Mouse (Mus musculus) limb, embryonic 14.5 days (tissue): ENCODE data around the gene Gramd4. TPM values are rescaled to one million over a fixed set of nuclear protein-coding genes. Genes with fewer than 3 reads are reported as not detected.

Experiments
- ATAC-seq: fragments of 200-750 bp; cut with Nextera tagmentation; 2 replicates; pipeline ENCODE4 v1.8.0; 2017; ENCODE audit warnings: low read depth, moderate number of reproducible peaks, moderate TSS enrichment; ENCODE audit not compliant: low FRiP score
- DNase-seq: peaks from one replicate; pipeline ENCODE4 v3.0.0-alpha.2; 2015; ENCODE audit warnings: low spot score
- H3K27ac ChIP-seq: fragments of 300-500 bp; sonication (generic); replicated peaks from 2 replicates; pipeline ENCODE4 v1.5.1; 2014; ENCODE audit warnings: low read depth, mild to moderate bottlenecking, low read length, moderate library complexity, mixed read lengths
- H3K27me3 ChIP-seq: fragments of 300-500 bp; sonication (generic); 2 replicates; pipeline ENCODE4 v1.6.1; 2014; ENCODE audit warnings: low read length, mixed read lengths; ENCODE audit not compliant: control insufficient read depth, insufficient read depth
- H3K36me3 ChIP-seq: fragments of 300-500 bp; sonication (generic); 2 replicates; pipeline ENCODE4 v1.6.1; 2014; ENCODE audit warnings: mild to moderate bottlenecking, low read length, moderate library complexity, mixed read lengths; ENCODE audit not compliant: control insufficient read depth, insufficient read depth
- H3K4me1 ChIP-seq: fragments of 300-500 bp; sonication (generic); 2 replicates; pipeline ENCODE4 v1.6.1; 2014; ENCODE audit warnings: antibody characterized with exemption, low read length, mixed read lengths; ENCODE audit not compliant: control insufficient read depth, insufficient read depth
- H3K4me2 ChIP-seq: fragments of 300-500 bp; sonication (generic); replicated peaks from 2 replicates; pipeline ENCODE4 v1.6.1; 2014; ENCODE audit warnings: low read depth, mild to moderate bottlenecking, low read length, moderate library complexity; ENCODE audit not compliant: severe bottlenecking
- H3K4me3 ChIP-seq: fragments of 300-500 bp; sonication (generic); replicated peaks from 2 replicates; pipeline ENCODE4 v1.5.1; 2014; ENCODE audit warnings: low read length
- H3K9ac ChIP-seq: fragments of 300-500 bp; sonication (generic); 2 replicates; pipeline ENCODE4 v1.6.1; 2014; ENCODE audit warnings: mild to moderate bottlenecking, low read depth, low read length, moderate library complexity; ENCODE audit not compliant: severe bottlenecking
- H3K9me3 ChIP-seq: fragments of 300-500 bp; sonication (generic); 2 replicates; pipeline ENCODE4 v1.6.1; 2016; ENCODE audit warnings: low read length; ENCODE audit not compliant: control insufficient read depth
- POLR2A ChIP-seq: fragments of 200-500 bp; IDR thresholded peaks from 2 replicates; pipeline ENCODE4 v1.8.0; 2012; ENCODE audit warnings: inconsistent platforms, mild to moderate bottlenecking, moderate library complexity, borderline replicate concordance; ENCODE audit not compliant: insufficient read depth, insufficient read length; ENCODE audit errors: extremely low read depth
- WGBS: fragments of 180-500 bp; shearing (Covaris S2); extraction: QIAGEN DNeasy Blood & Tissue Kit; methylation state at CpG from one replicate; pipeline ENCODE4 v1.1.7; 2014; 5-methylcytosine and 5-hydroxymethylcytosine counted together
- polyA plus RNA-seq, 2 experiments: library from polyadenylated mRNA; depleted of rRNA in 1 of 2; stranded (reverse) in 1 of 2; unstranded in 1 of 2; fragments of >200 nt; fragmentation: Nextera tagmentation in 1 of 2; extraction: Ambion mirVana in 1 of 2; gene quantifications; 2 replicates each; pipeline versions ENCODE4 v1.2.1 to v1.2.3; 2012 to 2014

Gene Gramd4
- polyA plus RNA-seq, 2 experiments: 12.3 to 23.5 TPM

GRCm38 (mm10) chr15:86034781-86035360 is 22.6 kb upstream of the Gramd4 start:
- Histone ChIP-seq H3K4me3 (peak overlapping the region; percentile 59; the same call in 1 of the 2 replicates), H3K4me1 (peaks cover 10% of the 10 kb centered on the region), H3K4me2 (peak overlapping the region; percentile 85), H3K27me3 (peaks cover 16% of the 10 kb centered on the region), H3K9ac (no peak overlapping the region; the same call in 1 of the 2 replicates), H3K27ac (no peak overlapping the region), H3K9me3 (no peaks in the 10 kb centered on the region; the same call in none of the 2 replicates), H3K36me3 (peaks cover 6% of the 10 kb centered on the region; the same call in 1 of the 2 replicates)
- no peak for ATAC-seq
- whole genome bisulfite sequencing: 2% methylated on average over 12 of the region's 12 CpGs
- DNase-seq: no peak
- no peak for TF ChIP-seq POLR2A

GRCm38 (mm10) chr15:86035913-86036312 is 21.6 kb upstream of the Gramd4 start:
- ATAC-seq (no peak), DNase-seq (no peak)
- Histone ChIP-seq H3K4me3 (no peak overlapping the region), H3K4me1 (peaks cover 10% of the 10 kb centered on the region), H3K27me3 (peaks cover 16% of the 10 kb centered on the region), H3K9ac (no peak overlapping the region), H3K27ac (no peak overlapping the region), H3K9me3 (no peaks in the 10 kb centered on the region; the same call in none of the 2 replicates), H3K36me3 (0 out of 2 replicates have a peak, but pooled peaks cover 6% of the 10 kb centered on the region), H3K4me2 (no peak overlapping the region)
- TF ChIP-seq POLR2A: no peak
- 60% methylated on average over 3 of the region's 3 CpGs for WGBS

DNA sequence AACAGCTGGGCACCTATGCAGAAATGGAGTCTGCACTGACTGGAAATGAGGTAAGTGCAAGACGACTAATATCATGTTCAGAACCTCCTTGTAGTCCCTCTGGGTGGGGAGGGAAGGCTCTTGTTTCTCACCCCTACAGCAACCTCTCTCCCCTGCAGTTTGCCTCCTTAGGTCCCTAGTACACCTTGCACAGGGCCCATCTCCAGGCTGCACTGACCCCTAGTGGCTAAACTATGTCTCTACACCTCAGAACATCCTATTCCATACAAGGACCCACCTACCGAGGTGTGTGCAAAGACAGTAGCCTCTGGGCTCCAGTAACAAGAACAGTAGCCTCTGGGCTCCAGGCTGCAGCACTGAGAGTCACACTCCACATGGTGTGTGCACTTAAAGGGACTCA is 18.7 kb upstream of the Gramd4 start:
- TF ChIP-seq POLR2A: no peak
- Histone ChIP-seq H3K4me3 (no peak overlapping the region), H3K27ac (no peak overlapping the region), H3K9me3 (no peaks in the 10 kb centered on the region), H3K4me1 (peaks cover 7% of the 10 kb centered on the region), H3K4me2 (no peak overlapping the region), H3K9ac (no peak overlapping the region), H3K27me3 (no peaks in the 10 kb centered on the region; the same call in 1 of the 2 replicates), H3K36me3 (no peaks in the 10 kb centered on the region)
- ATAC-seq (peak; percentile 59; the same call in 1 of the 2 replicates), DNase-seq (peak; percentile 83)
- 3% methylated on average over 2 of the region's 2 CpGs for WGBS

DNA sequence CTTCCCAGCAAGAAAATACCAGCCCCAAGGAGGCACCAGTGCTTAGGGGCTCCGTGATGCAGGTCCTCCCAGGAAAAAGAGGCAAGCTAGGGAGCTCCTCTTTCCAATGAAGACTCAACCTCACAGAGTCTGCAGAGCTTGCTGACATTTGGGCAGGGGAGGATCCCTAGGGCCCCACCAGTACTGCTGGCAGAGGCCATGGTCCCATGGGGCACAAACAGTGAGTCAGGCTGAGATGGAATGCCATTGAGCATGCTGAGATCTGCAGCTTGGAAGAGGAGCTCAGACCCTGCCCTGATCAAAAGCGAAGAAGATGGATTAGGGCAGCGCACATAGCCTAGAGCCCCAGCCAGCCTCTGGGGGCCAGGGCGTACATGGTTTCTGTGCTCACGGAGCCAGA is 16.1 kb upstream of the Gramd4 start:
- H3K36me3 ChIP-seq: no peaks in the 10 kb centered on the region
- H3K4me2 ChIP-seq: no peak overlapping the region
- H3K4me3 ChIP-seq: no peak overlapping the region
- no peak for DNase-seq
- no peak overlapping the region for H3K9ac ChIP-seq
- ATAC-seq: no peak
- WGBS: 77% methylated on average over 5 of the region's 5 CpGs
- no peaks in the 10 kb centered on the region for H3K27me3 ChIP-seq
- peaks cover 3% of the 10 kb centered on the region; the same call in 1 of the 2 replicates for H3K4me1 ChIP-seq
- H3K27ac ChIP-seq: no peak overlapping the region
- H3K9me3 ChIP-seq: no peaks in the 10 kb centered on the region
- TF ChIP-seq POLR2A: no peak

DNA sequence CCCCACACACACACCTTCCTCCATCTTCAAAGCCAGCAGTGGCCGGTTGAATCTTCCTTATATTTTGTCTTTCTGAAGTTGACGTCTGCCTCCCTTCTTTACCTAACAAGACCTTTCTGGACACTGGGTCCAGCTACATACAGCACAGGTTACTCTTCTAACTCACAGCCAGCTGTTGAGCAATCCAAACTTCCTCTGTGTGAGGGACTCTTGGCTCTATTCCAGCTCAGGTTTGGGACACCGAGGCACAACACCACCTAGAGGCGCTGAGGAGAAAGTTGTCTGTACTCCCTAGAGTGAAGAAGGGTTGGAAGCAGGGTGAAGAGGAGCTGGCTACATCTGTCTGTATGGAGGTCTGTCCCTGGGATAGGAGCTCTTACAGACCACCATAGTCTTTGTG is 15.1 kb upstream of the Gramd4 start:
- H3K9me3 ChIP-seq: no peaks in the 10 kb centered on the region
- H3K27ac ChIP-seq: no peak overlapping the region
- no peak overlapping the region for H3K4me3 ChIP-seq
- DNase-seq: no peak
- H3K9ac ChIP-seq: no peak overlapping the region
- no peak overlapping the region for H3K4me2 ChIP-seq
- ATAC-seq: no peak
- 37% methylated on average over 4 of the region's 4 CpGs for WGBS
- no peaks in the 10 kb centered on the region for H3K36me3 ChIP-seq
- no peaks in the 10 kb centered on the region for H3K27me3 ChIP-seq
- H3K4me1 ChIP-seq: peaks cover 3% of the 10 kb centered on the region; the same call in 1 of the 2 replicates
- TF ChIP-seq POLR2A: no peak
